In genomic region chr9:65587270-65587572, GRCm38 (mm10) we compare ENCODE assay signal across 8 mouse cellular contexts. TPM values are rescaled to one million over a fixed set of nuclear protein-coding genes. Genes with fewer than 3 reads are reported as not detected.
DNase-seq lines count a peak whose midpoint lies in the region; ATAC-seq and TF ChIP-seq lines count a peak whose summit lies in the region.

No protein-coding gene starts in this region.

- H3K27ac ChIP-seq in kidney, postnatal 0 days, result no peak overlapping the region
- H3K27ac ChIP-seq in embryonic facial prominence, embryonic 12.5 days, result 0 out of 2 replicates have a peak overlapping the region, but pooled peaks have one; percentile 14
- no peak overlapping the region for H3K27ac ChIP-seq in intestine, embryonic 16.5 days (ENCODE audit: low read length)

- no peak for TF ChIP-seq POLR2A in myocyte (IDR thresholded peaks at IDR 0.05; ENCODE audit: insufficient read length, low read depth)

- 0 out of 2 replicates have a peak, but pooled peaks cover 11% of the 10 kb centered on the region for H3K4me1 ChIP-seq in kidney, postnatal 0 days (replicated peaks; ENCODE audit: insufficient read depth, low read length)
- H3K4me1 ChIP-seq in embryonic facial prominence, embryonic 12.5 days, result peaks cover 21% of the 10 kb centered on the region
- H3K4me1 ChIP-seq in intestine, embryonic 16.5 days (ENCODE audit: control insufficient read depth, insufficient read depth, low read length), result peaks cover 14% of the 10 kb centered on the region

- WGBS in kidney, postnatal 0 days, result 0% methylated on average over 6 of the region's 6 CpGs
- 0% methylated on average over 6 of the region's 6 CpGs for WGBS in embryonic facial prominence, embryonic 12.5 days
- under 1% methylated on average over 6 of the region's 6 CpGs for WGBS in intestine, embryonic 16.5 days

- no peaks in the 10 kb centered on the region for H3K27me3 ChIP-seq in kidney, postnatal 0 days (ENCODE audit: insufficient read depth, low read length)
- H3K27me3 ChIP-seq in embryonic facial prominence, embryonic 12.5 days, result no peaks in the 10 kb centered on the region
- H3K27me3 ChIP-seq in intestine, embryonic 16.5 days (replicated peaks; ENCODE audit: control insufficient read depth, insufficient read depth, low read length), result no peaks in the 10 kb centered on the region
- no peaks in the 10 kb centered on the region for H3K27me3 ChIP-seq in myocyte (ENCODE audit: control insufficient read depth, insufficient read depth, insufficient read length)

- H3K79me2 ChIP-seq in myocyte (ENCODE audit: control insufficient read depth, insufficient read depth), result peaks cover 9% of the 10 kb centered on the region

- ATAC-seq in kidney, postnatal 0 days (replicated peaks; ENCODE audit: low FRiP score, low read depth), result peak; percentile 26; the same call in 1 of the 2 replicates
- no peak for ATAC-seq in embryonic facial prominence, embryonic 12.5 days (ENCODE audit: insufficient number of reproducible peaks, insufficient read depth, low FRiP score, low TSS enrichment)
- peak; percentile 10; the same call in 1 of the 2 replicates for ATAC-seq in intestine, embryonic 16.5 days

- peak overlapping the region; percentile 57 for H3K4me3 ChIP-seq in kidney, postnatal 0 days (replicated peaks; ENCODE audit: low read depth, low read length)
- peak overlapping the region; percentile 66 for H3K4me3 ChIP-seq in embryonic facial prominence, embryonic 12.5 days
- H3K4me3 ChIP-seq in intestine, embryonic 16.5 days (ENCODE audit: low read length), result peak overlapping the region; percentile 64
- peak overlapping the region; percentile 65 for H3K4me3 ChIP-seq in myocyte

- no peak for TF ChIP-seq CTCF in kidney, postnatal 0 days (IDR thresholded peaks at IDR 0.05; ENCODE audit: low read depth)

- DNase-seq in kidney, postnatal 0 days (ENCODE audit: low spot score), result no peak
- DNase-seq in kidney, postnatal 25 days, result no peak
- DNase-seq in cerebellum, adult 9-10 months, result no peak
- no peak for DNase-seq in T-cell, adult 2 months (ENCODE audit: low spot score)
- no peak for DNase-seq in lung, postnatal 36 days

- 0 out of 2 replicates have a peak, but pooled peaks cover 3% of the 10 kb centered on the region for H3K36me3 ChIP-seq in kidney, postnatal 0 days (ENCODE audit: insufficient read depth, low read length)
- H3K36me3 ChIP-seq in embryonic facial prominence, embryonic 12.5 days, result peaks cover 17% of the 10 kb centered on the region
- H3K36me3 ChIP-seq in intestine, embryonic 16.5 days (ENCODE audit: control insufficient read depth, insufficient read depth, low read length), result no peaks in the 10 kb centered on the region
- H3K36me3 ChIP-seq in myocyte (ENCODE audit: control insufficient read depth, insufficient read depth), result peaks cover 10% of the 10 kb centered on the region

- peak overlapping the region; percentile 97 for H3K4me2 ChIP-seq in kidney, postnatal 0 days (ENCODE audit: low read length)
- H3K4me2 ChIP-seq in embryonic facial prominence, embryonic 12.5 days (replicated peaks), result peak overlapping the region; percentile 99
- peak overlapping the region; percentile 97 for H3K4me2 ChIP-seq in intestine, embryonic 16.5 days (ENCODE audit: low read depth, low read length)
- H3K4me2 ChIP-seq in myocyte (ENCODE audit: low read depth), result peak overlapping the region; percentile 84

- H3K9ac ChIP-seq in kidney, postnatal 0 days (ENCODE audit: low read depth, low read length), result peak overlapping the region; percentile 57; the same call in 1 of the 2 replicates
- peak overlapping the region; percentile 83 for H3K9ac ChIP-seq in embryonic facial prominence, embryonic 12.5 days
- H3K9ac ChIP-seq in intestine, embryonic 16.5 days (ENCODE audit: low read depth, low read length), result peak overlapping the region; percentile 75

- H3K9me3 ChIP-seq in kidney, postnatal 0 days (replicated peaks; ENCODE audit: low read length), result no peaks in the 10 kb centered on the region
- H3K9me3 ChIP-seq in embryonic facial prominence, embryonic 12.5 days, result no peaks in the 10 kb centered on the region
- no peaks in the 10 kb centered on the region for H3K9me3 ChIP-seq in intestine, embryonic 16.5 days (ENCODE audit: control insufficient read depth, low read length)

- peak overlapping the region; percentile 46 for H3ac ChIP-seq in myocyte (ENCODE audit: control insufficient read depth, insufficient read length)

TF ChIP-seq in myocyte, 11 proteins besides CTCF, POLR2A, EP300 and RAD21:
- TF ChIP-seq REST (IDR thresholded peaks at IDR 0.05; ENCODE audit: insufficient read depth, insufficient read length) (no peak), CEBPB (IDR thresholded peaks at IDR 0.05; ENCODE audit: insufficient read depth, poor library complexity, severe bottlenecking) (no peak), SRF (IDR thresholded peaks at IDR 0.05; ENCODE audit: control insufficient read depth, insufficient read length, low read depth) (no peak), MYOD1 (IDR thresholded peaks at IDR 0.05; ENCODE audit: control insufficient read depth in 1 of 3, insufficient read length in 2 of 3, low read depth in 2 of 3) (no peak), TCF12 (IDR thresholded peaks at IDR 0.05; ENCODE audit: insufficient read depth, poor library complexity, severe bottlenecking) (no peak), USF1 (IDR thresholded peaks at IDR 0.05; ENCODE audit: low read depth) (no peak), TCF3 (IDR thresholded peaks at IDR 0.05; ENCODE audit: insufficient read length, low read depth) (no peak), E2F4 (IDR thresholded peaks at IDR 0.05; ENCODE audit: insufficient read depth) (no peak), MAX (IDR thresholded peaks at IDR 0.05; ENCODE audit: low read depth) (no peak), POLR2AphosphoS2 (IDR thresholded peaks at IDR 0.05; ENCODE audit: insufficient read length, low read depth) (no peak)

RNA-seq across cellular contexts. Expression of gene Pif1, which starts 0.3 kb away (rescaled TPM):
- 3.5 and 4.8 TPM in 2 replicates for polyA plus RNA-seq in kidney, postnatal 0 days (2015; fragmentation: Nextera tagmentation; extraction: Ambion mirVana)
- 21.8 and 24.5 TPM in 2 replicates for polyA plus RNA-seq in embryonic facial prominence, embryonic 12.5 days (2016; fragmentation: Nextera tagmentation; extraction: Ambion mirVana)
- polyA plus RNA-seq in intestine, embryonic 16.5 days (2015; fragmentation: Nextera tagmentation; extraction: Ambion mirVana), result 7.6 and 9.0 TPM in 2 replicates
- 6.9 TPM for polyA plus RNA-seq in myocyte (2012; fragmentation: generic; extraction: Trizol)

RNA-seq across cellular contexts. Expression of gene Plekho2, which starts 7.4 kb away (rescaled TPM):
- polyA plus RNA-seq in kidney, postnatal 0 days (2015; fragmentation: Nextera tagmentation; extraction: Ambion mirVana), result 13.4 and 14.6 TPM in 2 replicates
- polyA plus RNA-seq in embryonic facial prominence, embryonic 12.5 days (2016; fragmentation: Nextera tagmentation; extraction: Ambion mirVana), result 14.6 TPM in 2 replicates
- polyA plus RNA-seq in intestine, embryonic 16.5 days (2015; fragmentation: Nextera tagmentation; extraction: Ambion mirVana), result 11.3 and 11.9 TPM in 2 replicates
- polyA plus RNA-seq in myocyte (2012; fragmentation: generic; extraction: Trizol), result 14.6 TPM

RNA-seq across cellular contexts. Expression of gene Rbpms2, which starts 42.2 kb away (rescaled TPM):
- polyA plus RNA-seq in kidney, postnatal 0 days (2015; fragmentation: Nextera tagmentation; extraction: Ambion mirVana), result 38.6 and 39.2 TPM in 2 replicates
- polyA plus RNA-seq in embryonic facial prominence, embryonic 12.5 days (2016; fragmentation: Nextera tagmentation; extraction: Ambion mirVana), result 16.7 and 18.7 TPM in 2 replicates
- 21.2 and 23.1 TPM in 2 replicates for polyA plus RNA-seq in intestine, embryonic 16.5 days (2015; fragmentation: Nextera tagmentation; extraction: Ambion mirVana)
- polyA plus RNA-seq in myocyte (2012; fragmentation: generic; extraction: Trizol), result 32.1 TPM
